Mouse (Mus musculus) urinary bladder, postnatal 36 days (tissue): ENCODE results near the gene Vwa5b1.

ENCODE experiments used
- DNase-seq, 2 experiments: peaks; one replicate each; pipeline ENCODE4 v3.0.0; 2022; ENCODE audit warnings: low spot score in 2 of 2, mixed read lengths in 1 of 2

The Vwa5b1 gene

DNA sequence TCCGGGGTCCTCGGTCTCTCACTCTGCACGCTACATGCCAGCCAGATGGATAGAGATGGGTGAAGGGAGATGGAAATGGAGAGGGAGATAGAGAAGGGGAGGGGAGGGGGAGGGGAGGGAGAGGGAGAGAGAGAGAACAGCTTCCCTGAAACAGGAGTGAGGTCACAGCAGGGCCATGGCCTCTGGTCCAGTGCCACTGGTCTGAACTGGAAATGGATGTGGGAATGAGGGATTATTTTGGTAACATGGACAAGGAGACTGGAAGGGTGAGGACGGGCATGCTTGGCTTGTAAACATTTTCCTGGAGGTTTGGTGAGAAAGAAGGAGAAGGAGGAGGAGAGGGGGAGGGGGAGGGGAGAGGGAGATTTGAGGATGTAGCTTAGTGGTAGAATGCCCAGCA lies 59.0 kb downstream of the Vwa5b1 start:
- no peak for DNase-seq

DNA sequence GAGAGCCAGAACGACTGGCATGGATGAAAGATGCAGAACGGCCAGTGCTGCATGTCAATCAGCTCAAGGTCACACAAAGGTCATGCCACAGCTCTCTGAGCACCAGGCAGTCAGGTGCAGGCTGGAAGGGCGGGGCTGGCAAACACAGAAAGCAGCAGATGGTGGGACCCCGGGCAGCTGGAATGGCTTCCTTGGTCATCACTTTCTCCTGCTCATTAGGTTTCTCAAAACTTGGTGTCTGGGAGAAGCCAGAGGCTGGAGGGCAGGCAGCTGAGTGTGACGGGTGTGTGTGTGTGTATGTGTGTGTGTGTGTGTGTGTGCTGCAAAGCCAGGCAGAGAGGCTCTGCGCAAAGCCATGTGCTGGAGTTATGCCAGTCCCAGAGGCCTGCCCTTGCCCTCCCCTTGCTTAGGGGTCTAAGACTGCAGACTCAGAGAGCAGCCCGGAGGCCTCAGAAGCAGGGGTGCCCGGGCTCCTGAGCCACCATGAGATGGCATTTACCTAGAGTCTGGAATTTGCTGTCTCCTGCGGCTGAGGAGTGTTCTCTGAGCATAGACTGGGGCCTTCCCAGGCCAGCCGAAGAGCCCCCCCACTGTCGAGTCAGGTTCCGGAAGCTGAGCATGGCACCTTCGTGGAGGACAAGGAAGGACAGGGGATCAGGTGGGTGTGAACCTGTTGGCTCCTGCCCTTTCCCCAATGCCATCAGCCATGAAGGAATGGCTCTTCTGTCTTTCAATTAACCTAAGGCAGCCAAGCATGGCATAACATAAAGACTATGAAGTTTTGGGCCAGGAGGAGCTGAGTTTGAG lies 60.7 kb downstream of the Vwa5b1 start:
- DNase-seq = no peak

- DNase-seq = no peak
Measured at GRCm38 (mm10) chr4:138569928-138570327, 65.8 kb downstream of the Vwa5b1 start.

GRCm38 (mm10) chr4:138568275-138568674 lies 67.4 kb downstream of the Vwa5b1 start:
- no peak for DNase-seq

GRCm38 (mm10) chr4:138561986-138562385 lies 73.7 kb downstream of the Vwa5b1 start:
- DNase-seq = peak; percentile 53 to 75

GRCm38 (mm10) chr4:138555531-138555930 lies 80.2 kb downstream of the Vwa5b1 start:
- peak; percentile 12 to 22 for DNase-seq

GRCm38 (mm10) chr4:138554934-138555333 lies 80.8 kb downstream of the Vwa5b1 start:
- DNase-seq = no peak

DNA sequence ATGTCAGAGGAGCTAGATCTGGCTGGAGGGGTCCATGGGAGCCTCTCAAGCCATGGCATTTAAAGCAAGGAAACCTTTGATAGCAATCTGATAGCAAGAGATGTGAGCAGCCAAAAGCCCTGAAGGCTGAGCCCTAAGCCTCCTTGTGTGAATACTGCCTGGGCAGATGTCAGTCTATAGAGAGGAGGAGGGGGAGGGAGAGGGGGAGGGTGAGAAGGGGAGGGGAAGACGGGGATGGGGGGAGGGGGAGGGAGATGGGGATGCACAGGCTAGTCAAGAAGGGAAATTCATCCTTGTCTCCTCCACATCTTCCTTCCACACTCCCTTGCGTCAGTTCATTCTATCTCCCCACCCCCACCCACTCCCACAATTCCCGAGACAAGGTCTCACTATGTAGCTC lies 81.4 kb downstream of the Vwa5b1 start:
- DNase-seq = no peak

- DNase-seq = no peak
Measured at GRCm38 (mm10) chr4:138553516-138553933, 82.2 kb downstream of the Vwa5b1 start.

DNA sequence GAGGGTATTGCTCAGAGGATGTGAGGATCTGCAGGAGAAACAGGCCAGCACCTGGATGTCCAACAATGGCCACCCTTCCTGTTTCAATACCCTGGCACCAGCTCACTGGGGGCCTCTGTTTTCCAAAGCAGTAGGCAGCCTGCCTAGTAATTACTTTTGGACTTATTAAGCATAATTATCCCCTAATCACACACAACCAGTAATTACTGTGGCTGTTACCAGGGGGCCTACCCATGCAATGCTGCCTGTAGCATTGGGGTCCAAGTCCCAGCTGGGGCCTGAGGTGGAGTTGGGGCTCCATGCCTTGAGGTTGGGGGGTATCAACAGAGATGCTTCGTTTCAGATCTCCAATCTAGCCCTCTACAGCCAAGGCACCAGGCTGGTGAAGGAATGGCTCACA lies 82.6 kb downstream of the Vwa5b1 start:
- DNase-seq = no peak

- DNase-seq = no peak
Measured at GRCm38 (mm10) chr4:138551601-138552000, 84.1 kb downstream of the Vwa5b1 start.

DNA sequence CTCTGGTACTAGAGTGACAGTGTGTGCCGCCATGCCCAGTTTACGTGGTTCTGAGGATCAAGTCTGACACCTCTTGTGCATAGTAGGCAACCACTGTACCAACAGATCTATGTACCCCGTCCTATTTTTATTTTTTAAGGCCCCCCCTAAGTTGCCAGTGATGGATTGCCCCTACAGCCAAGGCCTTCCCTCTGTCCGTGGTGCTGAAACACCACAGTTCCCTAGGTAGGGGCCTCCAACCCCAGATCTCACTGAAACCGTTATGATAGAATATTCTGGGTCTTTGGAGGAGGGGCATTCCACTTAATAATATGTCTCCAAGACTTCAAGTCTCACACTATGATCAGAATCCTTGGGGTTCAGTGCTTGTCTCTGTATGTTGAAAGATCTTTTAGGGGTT lies 85.1 kb downstream of the Vwa5b1 start:
- no peak for DNase-seq

GRCm38 (mm10) chr4:138548960-138549359 lies 86.7 kb downstream of the Vwa5b1 start:
- DNase-seq = no peak

- DNase-seq = no peak
Measured at GRCm38 (mm10) chr4:138548124-138548561, 87.5 kb downstream of the Vwa5b1 start.

- no peak for DNase-seq
Measured at GRCm38 (mm10) chr4:138547556-138547955, 88.1 kb downstream of the Vwa5b1 start.

- DNase-seq = no peak
Measured at GRCm38 (mm10) chr4:138547041-138547440, 88.6 kb downstream of the Vwa5b1 start.

- no peak for DNase-seq
Measured at GRCm38 (mm10) chr4:138546241-138546640, 89.4 kb downstream of the Vwa5b1 start.

DNA sequence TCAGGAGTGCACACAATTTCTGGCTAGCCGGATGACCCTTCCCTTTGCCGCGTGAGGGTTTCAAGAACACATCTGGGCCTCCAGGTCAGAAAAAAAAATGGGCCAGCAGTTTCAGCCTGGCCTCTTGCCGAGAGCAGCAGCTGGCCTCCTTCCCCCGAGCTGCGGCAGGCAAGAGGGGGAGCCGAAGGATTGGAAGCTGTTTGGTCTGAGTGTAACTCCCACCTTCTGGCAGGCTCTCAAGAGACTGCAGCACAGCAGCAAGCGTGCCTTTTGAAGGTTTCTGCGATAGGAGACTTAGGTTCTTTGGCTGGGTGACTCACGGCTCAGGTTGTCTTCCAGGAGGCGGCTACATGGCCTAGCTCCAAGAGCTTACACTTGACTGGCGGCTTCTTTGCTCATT lies 92.5 kb downstream of the Vwa5b1 start:
- DNase-seq = peak in 1 of 2 experiments; percentile 34

DNA sequence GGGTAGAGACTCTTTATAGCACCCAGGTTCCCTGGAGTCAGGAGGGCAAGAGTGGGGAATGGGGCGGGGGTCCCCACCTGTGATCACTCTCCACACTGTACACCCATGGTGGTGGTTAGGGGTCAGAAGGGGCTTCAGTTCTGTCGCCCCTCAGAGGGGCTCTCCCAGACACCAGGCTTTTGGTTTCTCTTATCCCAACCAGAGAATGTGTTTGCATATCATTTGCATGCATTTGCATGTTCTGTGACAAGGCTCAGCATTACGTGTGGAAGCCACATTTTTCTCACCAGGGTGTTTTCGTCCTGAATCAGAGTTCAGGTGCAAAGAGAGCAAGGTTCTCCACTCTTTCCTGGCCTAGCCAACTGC lies 97.6 kb downstream of the Vwa5b1 start:
- no peak for DNase-seq

GRCm38 (mm10) chr4:138537210-138538083 lies 98.2 kb downstream of the Vwa5b1 start:
- DNase-seq = no peak

GRCm38 (mm10) chr4:138535610-138536009 lies 100.1 kb downstream of the Vwa5b1 start:
- no peak for DNase-seq

- no peak for DNase-seq
Measured at GRCm38 (mm10) chr4:138533877-138534276, 101.8 kb downstream of the Vwa5b1 start.

- DNase-seq = no peak
Measured at GRCm38 (mm10) chr4:138531761-138532160, 103.9 kb downstream of the Vwa5b1 start.
